Mouse (Mus musculus) lung, embryonic 14.5 days (tissue): ENCODE measurements around the gene Spic. TPM values are rescaled to one million over a fixed set of nuclear protein-coding genes. Genes with fewer than 3 reads are reported as not detected.
"Not testable (repeated sequence)": the region's sequence is repeated elsewhere in the genome, so short reads cannot be mapped to it uniquely, and the experiment has no call there.

Experiments
- ATAC-seq: fragments of 200-750 bp; cut with Nextera tagmentation; 2 replicates; pipeline ENCODE4 v1.8.0; 2017; ENCODE audit warnings: mild to moderate bottlenecking, moderate TSS enrichment, moderate library complexity; ENCODE audit not compliant: insufficient read depth
- DNase-seq: peaks from one replicate; pipeline ENCODE4 v3.0.0-alpha.2; 2015
- H3K27ac ChIP-seq: fragments of 300-500 bp; sonication (generic); 2 replicates; pipeline ENCODE4 v1.5.1; 2014; ENCODE audit warnings: low read depth, mild to moderate bottlenecking, moderate library complexity
- H3K27me3 ChIP-seq: fragments of 300-500 bp; sonication (generic); 2 replicates; pipeline ENCODE4 v1.6.1; 2014; ENCODE audit warnings: low read length, control low read depth; ENCODE audit not compliant: insufficient read depth
- H3K36me3 ChIP-seq: fragments of 300-500 bp; sonication (generic); 2 replicates; pipeline ENCODE4 v1.6.1; 2014; ENCODE audit warnings: control low read depth; ENCODE audit not compliant: insufficient read depth
- H3K4me1 ChIP-seq: fragments of 300-500 bp; sonication (generic); 2 replicates; pipeline ENCODE4 v1.6.1; 2014; ENCODE audit warnings: antibody characterized with exemption, control low read depth; ENCODE audit not compliant: insufficient read depth
- H3K4me2 ChIP-seq: fragments of 300-500 bp; sonication (generic); 2 replicates; pipeline ENCODE4 v1.6.1; 2014; ENCODE audit warnings: mild to moderate bottlenecking
- H3K4me3 ChIP-seq: fragments of 300-500 bp; sonication (generic); 2 replicates; pipeline ENCODE4 v1.5.1; 2014; ENCODE audit warnings: low read depth, low read length
- H3K9ac ChIP-seq: fragments of 300-500 bp; sonication (generic); 2 replicates; pipeline ENCODE4 v1.6.1; 2014
- H3K9me3 ChIP-seq: fragments of 300-500 bp; sonication (generic); 2 replicates; pipeline ENCODE4 v1.6.1; 2016; ENCODE audit warnings: low read depth, low read length, control low read depth
- CTCF ChIP-seq: IDR thresholded peaks from 2 replicates; pipeline ENCODE4 v1.5.1; 2016; ENCODE audit warnings: antibody characterized with exemption, low read depth
- WGBS: fragments of 180-500 bp; shearing (Covaris S2); extraction: QIAGEN DNeasy Blood & Tissue Kit; methylation state at CpG from one replicate; pipeline ENCODE4 v1.1.7; 2014; 5-methylcytosine and 5-hydroxymethylcytosine counted together
- polyA plus RNA-seq: library from polyadenylated mRNA; unstranded; fragments of >200 nt; fragmentation: Nextera tagmentation; extraction: Ambion mirVana; gene quantifications from 2 replicates; pipeline ENCODE4 v1.2.1, GENCODE M21; 2014

Spic gene
- polyA plus RNA-seq, 1 experiment from 2014 or later, result not detected

- no peak overlapping the region for H3K4me3 ChIP-seq
- no peak overlapping the region for H3K27ac ChIP-seq
- no peak for TF ChIP-seq CTCF
- no peaks in the 10 kb centered on the region for H3K36me3 ChIP-seq
- H3K9ac ChIP-seq, result no peak overlapping the region
- peaks cover 3% of the 10 kb centered on the region; the same call in 1 of the 2 replicates for H3K9me3 ChIP-seq
- 57% methylated on average over 10 of the region's 10 CpGs for WGBS
- H3K4me2 ChIP-seq, result no peak overlapping the region
- no peaks in the 10 kb centered on the region for H3K4me1 ChIP-seq
- no peaks in the 10 kb centered on the region for H3K27me3 ChIP-seq
- DNase-seq (peak; percentile 13), ATAC-seq (no peak)
Measured at GRCm38 (mm10) chr10:88708671-88709523, 24.1 kb upstream of the Spic start.

- Histone ChIP-seq H3K27ac (no peak overlapping the region), H3K27me3 (no peaks in the 10 kb centered on the region), H3K4me2 (no peak overlapping the region), H3K9ac (no peak overlapping the region), H3K4me3 (no peak overlapping the region), H3K4me1 (no peaks in the 10 kb centered on the region), H3K36me3 (no peaks in the 10 kb centered on the region), H3K9me3 (peaks cover 3% of the 10 kb centered on the region; the same call in 1 of the 2 replicates)
- no peak for TF ChIP-seq CTCF
- WGBS, result 71% methylated on average over 6 of the region's 6 CpGs
- ATAC-seq (no peak), DNase-seq (no peak)
Measured at GRCm38 (mm10) chr10:88700938-88701337, 16.1 kb upstream of the Spic start.

GRCm38 (mm10) chr10:88682904-88683563, 1.8 kb downstream of the Spic start:
- H3K9me3 ChIP-seq, result no peaks in the 10 kb centered on the region
- no peak overlapping the region for H3K27ac ChIP-seq
- no peaks in the 10 kb centered on the region for H3K4me1 ChIP-seq
- DNase-seq (no peak), ATAC-seq (no peak)
- H3K4me2 ChIP-seq, result no peak overlapping the region
- no peaks in the 10 kb centered on the region for H3K36me3 ChIP-seq
- no peak overlapping the region for H3K4me3 ChIP-seq
- H3K9ac ChIP-seq, result no peak overlapping the region
- TF ChIP-seq CTCF, result no peak
- WGBS, result 38% methylated on average over 4 of the region's 4 CpGs
- no peaks in the 10 kb centered on the region for H3K27me3 ChIP-seq

- no peak for TF ChIP-seq CTCF
- H3K27me3 ChIP-seq, result no peaks in the 10 kb centered on the region
- H3K9me3 ChIP-seq, result no peaks in the 10 kb centered on the region
- no peaks in the 10 kb centered on the region for H3K36me3 ChIP-seq
- H3K4me1 ChIP-seq, result no peaks in the 10 kb centered on the region
- H3K27ac ChIP-seq, result no peak overlapping the region
- DNase-seq (no peak), ATAC-seq (no peak)
- no peak overlapping the region for H3K4me2 ChIP-seq
- no peak overlapping the region for H3K9ac ChIP-seq
- no peak overlapping the region for H3K4me3 ChIP-seq
- 90% methylated on average over 7 of the region's 7 CpGs for WGBS
Measured at GRCm38 (mm10) chr10:88672825-88673224, 12.0 kb downstream of the Spic start.

- H3K9ac ChIP-seq, result no peak overlapping the region
- WGBS, result 95% methylated on average over 6 of the region's 6 CpGs
- ATAC-seq (no peak), DNase-seq (no peak)
- no peak overlapping the region for H3K27ac ChIP-seq
- no peak for TF ChIP-seq CTCF
- no peaks in the 10 kb centered on the region for H3K27me3 ChIP-seq
- no peaks in the 10 kb centered on the region for H3K4me1 ChIP-seq
- no peak overlapping the region for H3K4me2 ChIP-seq
- H3K9me3 ChIP-seq, result no peaks in the 10 kb centered on the region
- H3K4me3 ChIP-seq, result no peak overlapping the region
- no peaks in the 10 kb centered on the region for H3K36me3 ChIP-seq
Measured at GRCm38 (mm10) chr10:88672123-88672522, 12.7 kb downstream of the Spic start.

GRCm38 (mm10) chr10:88669719-88670118, 15.1 kb downstream of the Spic start:
- 27% methylated on average over 1 of the region's 1 CpGs for WGBS
- no peaks in the 10 kb centered on the region for H3K36me3 ChIP-seq
- TF ChIP-seq CTCF, result peak; percentile 53

GRCm38 (mm10) chr10:88663856-88664255, 21.0 kb downstream of the Spic start:
- not testable (repeated sequence) for ATAC-seq, H3K4me2 ChIP-seq

More at GRCm38 (mm10) chr10:88669719-88670118, 15.1 kb downstream of the Spic start:
- no peak overlapping the region for H3K4me3 ChIP-seq
- peak; percentile 37 for DNase-seq
- ATAC-seq, result no peak
- H3K4me2 ChIP-seq, result no peak overlapping the region
- H3K4me1 ChIP-seq, result no peaks in the 10 kb centered on the region
- H3K27me3 ChIP-seq, result no peaks in the 10 kb centered on the region
- no peak overlapping the region for H3K9ac ChIP-seq
- no peaks in the 10 kb centered on the region for H3K9me3 ChIP-seq
- H3K27ac ChIP-seq, result no peak overlapping the region

More at GRCm38 (mm10) chr10:88663856-88664255, 21.0 kb downstream of the Spic start:
- H3K27me3 ChIP-seq, H3K4me1 ChIP-seq, H3K4me3 ChIP-seq, H3K27ac ChIP-seq, H3K9ac ChIP-seq, H3K36me3 ChIP-seq, H3K9me3 ChIP-seq, DNase-seq: not testable (repeated sequence)
